Mouse (Mus musculus): ENCODE data around the gene Hspa1a. TPM values are rescaled to one million over a fixed set of nuclear protein-coding genes. Genes with fewer than 3 reads are reported as not detected.
A peak's percentile ranks its signal among the peaks of the same experiment; 100 is the strongest.
"Not testable (repeated sequence)": the region's sequence is repeated elsewhere in the genome, so short reads cannot be mapped to it uniquely, and the experiment has no call there.

Gene Hspa1a
- polyA plus RNA-seq, 1 experiment = 1.9 TPM

- no peaks in the 10 kb centered on the region for H3K36me3 ChIP-seq (ENCODE audit: control insufficient read depth, insufficient read depth, low read length, poor library complexity, severe bottlenecking)
- peaks cover 5% of the 10 kb centered on the region for H3K4me1 ChIP-seq (ENCODE audit: control insufficient read depth, insufficient read depth, low read length)
- no peak overlapping the region for H3K9ac ChIP-seq (ENCODE audit: low read depth, poor library complexity, severe bottlenecking)
- H3K27me3 ChIP-seq (ENCODE audit: control insufficient read depth, insufficient read depth, low read length, poor library complexity, severe bottlenecking) = no peaks in the 10 kb centered on the region
- TF ChIP-seq CTCF (IDR thresholded peaks at IDR 0.05; ENCODE audit: low read depth, low read length) (no peak), EP300 (IDR thresholded peaks at IDR 0.05; ENCODE audit: insufficient read depth, low read depth, low read length) (no peak), POLR2A (IDR thresholded peaks at IDR 0.05; ENCODE audit: insufficient read depth, low read length) (no peak)
- no peak overlapping the region for H3K27ac ChIP-seq (ENCODE audit: insufficient read depth, low read length)
- H3K4me3 ChIP-seq (ENCODE audit: low read depth, low read length) = no peak overlapping the region
- H3K9me3 ChIP-seq (replicated peaks; ENCODE audit: control insufficient read depth, insufficient read depth, low read length, poor library complexity, severe bottlenecking) = no peaks in the 10 kb centered on the region
Measured at GRCm38 (mm10) chr17:34962841-34963240, 9.1 kb downstream of the Hspa1a start.

- no peak overlapping the region for H3K27ac ChIP-seq (ENCODE audit: insufficient read depth, low read length)
- H3K36me3 ChIP-seq (ENCODE audit: control insufficient read depth, insufficient read depth, low read length, poor library complexity, severe bottlenecking) = no peaks in the 10 kb centered on the region
- no peak for TF ChIP-seq EP300 (IDR thresholded peaks at IDR 0.05; ENCODE audit: insufficient read depth, low read depth, low read length)
- no peak for TF ChIP-seq CTCF (IDR thresholded peaks at IDR 0.05; ENCODE audit: low read depth, low read length)
- no peaks in the 10 kb centered on the region for H3K9me3 ChIP-seq (replicated peaks; ENCODE audit: control insufficient read depth, insufficient read depth, low read length, poor library complexity, severe bottlenecking)
- H3K4me1 ChIP-seq (ENCODE audit: control insufficient read depth, insufficient read depth, low read length) = peaks cover 5% of the 10 kb centered on the region
- H3K9ac ChIP-seq (ENCODE audit: low read depth, poor library complexity, severe bottlenecking) = no peak overlapping the region
- no peak overlapping the region for H3K4me3 ChIP-seq (ENCODE audit: low read depth, low read length)
- no peaks in the 10 kb centered on the region for H3K27me3 ChIP-seq (ENCODE audit: control insufficient read depth, insufficient read depth, low read length, poor library complexity, severe bottlenecking)
Measured at GRCm38 (mm10) chr17:34962125-34962524, 9.8 kb downstream of the Hspa1a start.

GRCm38 (mm10) chr17:34960702-34961493 is 11.1 kb downstream of the Hspa1a start:
- TF ChIP-seq EP300 (IDR thresholded peaks at IDR 0.05; ENCODE audit: insufficient read depth, low read depth, low read length) = no peak
- TF ChIP-seq POLR2A (IDR thresholded peaks at IDR 0.05; ENCODE audit: insufficient read depth, low read length) = no peak
- TF ChIP-seq CTCF (IDR thresholded peaks at IDR 0.05; ENCODE audit: low read depth, low read length) = no peak
- no peak overlapping the region for H3K27ac ChIP-seq (ENCODE audit: insufficient read depth, low read length)
- H3K27me3 ChIP-seq (ENCODE audit: control insufficient read depth, insufficient read depth, low read length, poor library complexity, severe bottlenecking) = no peaks in the 10 kb centered on the region

GRCm38 (mm10) chr17:34959881-34960515 is 12.0 kb downstream of the Hspa1a start:
- Histone ChIP-seq H3K27me3 (ENCODE audit: control insufficient read depth, insufficient read depth, low read length, poor library complexity, severe bottlenecking) (no peaks in the 10 kb centered on the region), H3K36me3 (ENCODE audit: control insufficient read depth, insufficient read depth, low read length, poor library complexity, severe bottlenecking) (no peaks in the 10 kb centered on the region), H3K4me1 (ENCODE audit: control insufficient read depth, insufficient read depth, low read length) (peaks cover 2% of the 10 kb centered on the region), H3K9ac (ENCODE audit: low read depth, poor library complexity, severe bottlenecking) (peak overlapping the region; percentile 69), H3K27ac (ENCODE audit: insufficient read depth, low read length) (no peak overlapping the region; the same call in 1 of the 2 replicates), H3K4me3 (ENCODE audit: low read depth, low read length) (peak overlapping the region; percentile 55), H3K9me3 (replicated peaks; ENCODE audit: control insufficient read depth, insufficient read depth, low read length, poor library complexity, severe bottlenecking) (no peaks in the 10 kb centered on the region)
- no peak for TF ChIP-seq CTCF (IDR thresholded peaks at IDR 0.05; ENCODE audit: low read depth, low read length)
- TF ChIP-seq POLR2A (IDR thresholded peaks at IDR 0.05; ENCODE audit: insufficient read depth, low read length) = no peak
- TF ChIP-seq EP300 (IDR thresholded peaks at IDR 0.05; ENCODE audit: insufficient read depth, low read depth, low read length) = no peak

More at GRCm38 (mm10) chr17:34960702-34961493, 11.1 kb downstream of the Hspa1a start:
- H3K4me3 ChIP-seq (ENCODE audit: low read depth, low read length) = no peak overlapping the region
- H3K9ac ChIP-seq (ENCODE audit: low read depth, poor library complexity, severe bottlenecking) = no peak overlapping the region
- no peaks in the 10 kb centered on the region for H3K36me3 ChIP-seq (ENCODE audit: control insufficient read depth, insufficient read depth, low read length, poor library complexity, severe bottlenecking)
- no peaks in the 10 kb centered on the region for H3K9me3 ChIP-seq (replicated peaks; ENCODE audit: control insufficient read depth, insufficient read depth, low read length, poor library complexity, severe bottlenecking)
- H3K4me1 ChIP-seq (ENCODE audit: control insufficient read depth, insufficient read depth, low read length) = peaks cover 5% of the 10 kb centered on the region

GRCm38 (mm10) chr17:34959130-34959778 is 12.7 kb downstream of the Hspa1a start, which contains the start of gene Hspa1b:
TSS of gene Hspa1b (minus strand) at chr17:34959238.
- not testable (repeated sequence) for H3K4me1 ChIP-seq (ENCODE audit: control insufficient read depth, insufficient read depth, low read length); H3K36me3 ChIP-seq (ENCODE audit: control insufficient read depth, insufficient read depth, low read length, poor library complexity, severe bottlenecking); H3K9me3 ChIP-seq (replicated peaks; ENCODE audit: control insufficient read depth, insufficient read depth, low read length, poor library complexity, severe bottlenecking); H3K27me3 ChIP-seq (ENCODE audit: control insufficient read depth, insufficient read depth, low read length, poor library complexity, severe bottlenecking)
- Histone ChIP-seq H3K9ac (ENCODE audit: low read depth, poor library complexity, severe bottlenecking) (peak within 1 kb of the TSS; percentile 69), H3K4me3 (ENCODE audit: low read depth, low read length) (peak within 1 kb of the TSS; percentile 96), H3K27ac (ENCODE audit: insufficient read depth, low read length) (peak within 1 kb of the TSS; percentile 64)

- not testable (repeated sequence) for H3K27me3 ChIP-seq (ENCODE audit: control insufficient read depth, insufficient read depth, low read length, poor library complexity, severe bottlenecking); H3K4me1 ChIP-seq (ENCODE audit: control insufficient read depth, insufficient read depth, low read length); H3K27ac ChIP-seq (ENCODE audit: insufficient read depth, low read length); H3K36me3 ChIP-seq (ENCODE audit: control insufficient read depth, insufficient read depth, low read length, poor library complexity, severe bottlenecking); H3K9me3 ChIP-seq (replicated peaks; ENCODE audit: control insufficient read depth, insufficient read depth, low read length, poor library complexity, severe bottlenecking); H3K9ac ChIP-seq (ENCODE audit: low read depth, poor library complexity, severe bottlenecking)
- H3K4me3 ChIP-seq (ENCODE audit: low read depth, low read length) = peak overlapping the region; percentile 66
Measured at GRCm38 (mm10) chr17:34958734-34959129, 13.2 kb downstream of the Hspa1a start.

- H3K4me1 ChIP-seq (ENCODE audit: control insufficient read depth, insufficient read depth, low read length); H3K27me3 ChIP-seq (ENCODE audit: control insufficient read depth, insufficient read depth, low read length, poor library complexity, severe bottlenecking); H3K4me3 ChIP-seq (ENCODE audit: low read depth, low read length); H3K9ac ChIP-seq (ENCODE audit: low read depth, poor library complexity, severe bottlenecking); H3K9me3 ChIP-seq (replicated peaks; ENCODE audit: control insufficient read depth, insufficient read depth, low read length, poor library complexity, severe bottlenecking); H3K27ac ChIP-seq (ENCODE audit: insufficient read depth, low read length); H3K36me3 ChIP-seq (ENCODE audit: control insufficient read depth, insufficient read depth, low read length, poor library complexity, severe bottlenecking): not testable (repeated sequence)
Measured at GRCm38 (mm10) chr17:34957966-34958365, 14.0 kb downstream of the Hspa1a start.

GRCm38 (mm10) chr17:34957291-34957690 is 14.7 kb downstream of the Hspa1a start:
- not testable (repeated sequence) for H3K9me3 ChIP-seq (replicated peaks; ENCODE audit: control insufficient read depth, insufficient read depth, low read length, poor library complexity, severe bottlenecking); H3K27me3 ChIP-seq (ENCODE audit: control insufficient read depth, insufficient read depth, low read length, poor library complexity, severe bottlenecking); H3K27ac ChIP-seq (ENCODE audit: insufficient read depth, low read length); H3K36me3 ChIP-seq (ENCODE audit: control insufficient read depth, insufficient read depth, low read length, poor library complexity, severe bottlenecking); H3K4me1 ChIP-seq (ENCODE audit: control insufficient read depth, insufficient read depth, low read length); H3K9ac ChIP-seq (ENCODE audit: low read depth, poor library complexity, severe bottlenecking)
- peak overlapping the region; percentile 4; the same call in 1 of the 2 replicates for H3K4me3 ChIP-seq (ENCODE audit: low read depth, low read length)

Data from ES-Bruce4 (cell line).